Mouse (Mus musculus) neural tube, embryonic 13.5 days (tissue): ENCODE data around the gene Tubd1. TPM values are rescaled to one million over a fixed set of nuclear protein-coding genes. Genes with fewer than 3 reads are reported as not detected.

ENCODE experiments used
- ATAC-seq: fragments of 200-750 bp; cut with Nextera tagmentation; 2 replicates; pipeline ENCODE4 v1.8.0; 2017; ENCODE audit warnings: low read depth, mild to moderate bottlenecking, moderate TSS enrichment, moderate library complexity
- H3K27ac ChIP-seq: fragments of 300-500 bp; sonication (generic); replicated peaks from 2 replicates; pipeline ENCODE4 v1.5.1; 2015; ENCODE audit warnings: moderate library complexity, mild to moderate bottlenecking, inconsistent platforms
- H3K27me3 ChIP-seq: fragments of 300-500 bp; sonication (generic); 2 replicates; pipeline ENCODE4 v1.6.1; 2015; ENCODE audit warnings: mild to moderate bottlenecking, inconsistent platforms
- H3K36me3 ChIP-seq: fragments of 300-500 bp; sonication (generic); 2 replicates; pipeline ENCODE4 v1.6.1; 2015; ENCODE audit warnings: mild to moderate bottlenecking, inconsistent platforms
- H3K4me1 ChIP-seq: fragments of 300-500 bp; sonication (generic); replicated peaks from 2 replicates; pipeline ENCODE4 v1.6.1; 2015; ENCODE audit warnings: inconsistent platforms
- H3K4me2 ChIP-seq: fragments of 300-500 bp; sonication (generic); 2 replicates; pipeline ENCODE4 v1.6.1; 2015; ENCODE audit warnings: inconsistent platforms, mild to moderate bottlenecking, moderate library complexity
- H3K4me3 ChIP-seq: fragments of 300-500 bp; sonication (generic); 2 replicates; pipeline ENCODE4 v1.5.1; 2015; ENCODE audit warnings: mild to moderate bottlenecking, inconsistent platforms
- H3K9ac ChIP-seq: fragments of 300-500 bp; sonication (generic); 2 replicates; pipeline ENCODE4 v1.6.1; 2015; ENCODE audit warnings: moderate library complexity, mild to moderate bottlenecking, inconsistent platforms
- H3K9me3 ChIP-seq: fragments of 300-500 bp; sonication (generic); 2 replicates; pipeline ENCODE4 v1.6.1; 2016; ENCODE audit warnings: inconsistent platforms
- WGBS: fragments of 180-500 bp; shearing (Covaris S2); methylation state at CpG from one replicate; pipeline ENCODE4 v1.1.7; 2015; 5-methylcytosine and 5-hydroxymethylcytosine counted together
- polyA plus RNA-seq: library from polyadenylated mRNA; unstranded; fragments of >200 nt; fragmentation: Nextera tagmentation; extraction: Ambion mirVana; gene quantifications from 2 replicates; pipeline ENCODE4 v1.2.1, GENCODE M21; 2015

The Tubd1 gene
- polyA plus RNA-seq, 1 experiment from 2014 or later = 8.6 TPM

GRCm38 (mm10) chr11:86586868-86587792 is 42.3 kb downstream of the Tubd1 start:
- Histone ChIP-seq H3K4me1 (peaks cover 11% of the 10 kb centered on the region; the same call in 1 of the 2 replicates), H3K9ac (0 out of 2 replicates have a peak overlapping the region, but pooled peaks have one; percentile 27), H3K36me3 (peaks cover 9% of the 10 kb centered on the region), H3K4me3 (peak overlapping the region; percentile 7; the same call in 1 of the 2 replicates), H3K27me3 (no peaks in the 10 kb centered on the region), H3K27ac (no peak overlapping the region), H3K4me2 (peak overlapping the region; percentile 34), H3K9me3 (no peaks in the 10 kb centered on the region)
- 11% methylated on average over 15 of the region's 15 CpGs for WGBS
- no peak for ATAC-seq

GRCm38 (mm10) chr11:86587830-86588229 is 43.0 kb downstream of the Tubd1 start:
- no peaks in the 10 kb centered on the region for H3K27me3 ChIP-seq
- H3K4me2 ChIP-seq = no peak overlapping the region
- no peaks in the 10 kb centered on the region for H3K9me3 ChIP-seq
- H3K27ac ChIP-seq = no peak overlapping the region
- H3K4me3 ChIP-seq = no peak overlapping the region
- H3K9ac ChIP-seq = no peak overlapping the region
- peaks cover 8% of the 10 kb centered on the region for H3K36me3 ChIP-seq
- no peak for ATAC-seq
- peaks cover 11% of the 10 kb centered on the region; the same call in 1 of the 2 replicates for H3K4me1 ChIP-seq
- 43% methylated on average over 7 of the region's 7 CpGs for WGBS

DNA sequence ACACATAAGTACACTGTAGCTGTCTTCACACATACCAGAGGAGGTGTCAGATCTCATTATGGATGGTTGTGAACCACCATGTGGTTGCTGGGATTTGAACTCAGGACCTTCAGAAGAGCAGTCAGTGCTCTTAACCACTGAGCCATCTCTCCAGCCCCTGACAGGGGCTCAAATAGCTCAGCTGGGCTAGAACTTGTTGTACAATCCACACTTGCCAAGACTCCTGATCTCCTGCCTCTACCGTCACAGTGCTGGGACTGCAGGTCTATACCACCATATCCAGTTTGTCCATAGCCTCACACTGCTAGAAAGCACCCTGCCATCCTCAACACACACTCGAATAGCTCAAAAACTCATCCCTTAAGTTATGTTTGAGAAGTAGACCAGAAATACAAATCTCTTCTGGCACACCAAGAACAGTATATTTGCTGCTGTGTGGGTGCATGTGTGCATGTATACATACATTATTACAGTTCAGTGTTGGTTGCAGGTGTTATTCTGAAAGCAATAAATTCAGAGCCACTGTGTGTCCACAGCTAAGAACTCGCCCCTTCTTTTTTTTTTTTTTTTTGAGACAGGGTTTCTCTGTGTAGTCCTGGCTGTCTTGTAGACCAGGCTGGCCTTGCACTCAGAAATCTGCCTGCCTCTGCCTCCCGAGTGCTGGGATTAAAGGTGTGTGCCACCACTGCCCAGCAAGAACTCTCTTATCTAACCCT is 44.0 kb downstream of the Tubd1 start:
- H3K36me3 ChIP-seq = peaks cover 8% of the 10 kb centered on the region
- H3K4me1 ChIP-seq = peaks cover 15% of the 10 kb centered on the region; the same call in 1 of the 2 replicates
- WGBS = 93% methylated on average over 4 of the region's 4 CpGs
- H3K27me3 ChIP-seq = no peaks in the 10 kb centered on the region
- H3K9me3 ChIP-seq = no peaks in the 10 kb centered on the region
- no peak for ATAC-seq
- no peak overlapping the region for H3K4me2 ChIP-seq
- H3K9ac ChIP-seq = no peak overlapping the region
- no peak overlapping the region for H3K4me3 ChIP-seq
- H3K27ac ChIP-seq = no peak overlapping the region

DNA sequence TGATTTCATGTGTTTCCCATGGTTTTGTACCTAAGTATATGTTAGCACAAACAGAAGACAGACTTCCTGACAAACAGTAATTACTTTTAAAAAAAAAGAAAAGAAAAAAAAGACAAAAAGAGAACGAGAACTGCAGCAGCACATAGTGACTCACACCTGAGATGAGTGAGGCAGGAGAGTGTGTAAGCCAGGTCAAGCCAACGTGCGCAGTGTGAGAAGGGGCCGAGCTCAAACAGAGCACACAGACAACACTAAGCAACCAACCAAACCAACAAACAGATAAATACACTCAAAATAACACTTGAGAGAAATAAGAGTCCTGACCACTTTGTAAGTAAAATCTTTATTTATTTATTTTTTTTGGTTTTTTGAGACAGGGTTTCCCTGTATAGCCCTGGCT is 45.3 kb downstream of the Tubd1 start:
- Histone ChIP-seq H3K27me3 (no peaks in the 10 kb centered on the region), H3K9me3 (no peaks in the 10 kb centered on the region), H3K36me3 (peaks cover 5% of the 10 kb centered on the region; the same call in 1 of the 2 replicates), H3K27ac (no peak overlapping the region), H3K9ac (no peak overlapping the region), H3K4me3 (no peak overlapping the region), H3K4me1 (peaks cover 15% of the 10 kb centered on the region; the same call in 1 of the 2 replicates), H3K4me2 (no peak overlapping the region)
- 87% methylated on average over 4 of the region's 4 CpGs for WGBS
- ATAC-seq = no peak

GRCm38 (mm10) chr11:86590579-86590978 is 45.8 kb downstream of the Tubd1 start:
- 0 out of 2 replicates have a peak, but pooled peaks cover under 1% of the 10 kb centered on the region for H3K36me3 ChIP-seq
- H3K4me3 ChIP-seq = no peak overlapping the region
- no peak overlapping the region for H3K27ac ChIP-seq
- H3K4me1 ChIP-seq = peaks cover 15% of the 10 kb centered on the region; the same call in 1 of the 2 replicates
- ATAC-seq = no peak
- WGBS = 90% methylated on average over 10 of the region's 10 CpGs
- no peaks in the 10 kb centered on the region for H3K27me3 ChIP-seq
- no peak overlapping the region for H3K9ac ChIP-seq
- H3K9me3 ChIP-seq = no peaks in the 10 kb centered on the region
- H3K4me2 ChIP-seq = no peak overlapping the region

GRCm38 (mm10) chr11:86591301-86591845 is 46.6 kb downstream of the Tubd1 start:
- Histone ChIP-seq H3K4me1 (peaks cover 15% of the 10 kb centered on the region; the same call in 1 of the 2 replicates), H3K4me3 (no peak overlapping the region), H3K36me3 (no peaks in the 10 kb centered on the region), H3K9ac (no peak overlapping the region), H3K4me2 (no peak overlapping the region), H3K27ac (no peak overlapping the region), H3K9me3 (no peaks in the 10 kb centered on the region), H3K27me3 (no peaks in the 10 kb centered on the region)
- 94% methylated on average over 4 of the region's 4 CpGs for WGBS
- no peak for ATAC-seq

GRCm38 (mm10) chr11:86591931-86592616 is 47.3 kb downstream of the Tubd1 start:
- H3K4me3 ChIP-seq = no peak overlapping the region
- no peaks in the 10 kb centered on the region for H3K27me3 ChIP-seq
- no peaks in the 10 kb centered on the region for H3K36me3 ChIP-seq
- H3K4me2 ChIP-seq = no peak overlapping the region
- no peak for ATAC-seq
- 93% methylated on average over 2 of the region's 2 CpGs for WGBS
- peaks cover 14% of the 10 kb centered on the region; the same call in 1 of the 2 replicates for H3K4me1 ChIP-seq
- H3K27ac ChIP-seq = no peak overlapping the region
- H3K9me3 ChIP-seq = no peaks in the 10 kb centered on the region
- no peak overlapping the region for H3K9ac ChIP-seq

DNA sequence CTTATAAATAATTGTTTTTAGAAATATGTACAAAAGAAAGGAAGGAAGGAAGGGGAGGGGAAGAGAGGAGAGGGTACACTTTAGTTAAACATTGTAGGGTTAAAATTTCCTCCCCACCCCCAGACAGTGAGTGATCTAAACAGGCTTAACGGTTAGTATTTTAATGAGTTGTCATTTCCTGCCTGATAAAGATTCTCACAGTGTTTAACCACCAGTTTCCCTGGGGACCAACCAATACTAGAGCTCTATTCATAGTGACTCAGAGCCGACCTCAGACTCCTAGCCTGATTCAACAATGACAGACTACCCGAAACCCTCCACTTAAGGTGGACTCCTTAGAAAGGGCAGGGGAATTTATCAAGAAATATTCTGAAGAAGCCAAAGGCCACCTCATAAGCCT is 48.2 kb downstream of the Tubd1 start:
- ATAC-seq = no peak
- H3K4me3 ChIP-seq = no peak overlapping the region
- no peak overlapping the region for H3K9ac ChIP-seq
- 30% methylated on average over 3 of the region's 3 CpGs for WGBS
- H3K9me3 ChIP-seq = no peaks in the 10 kb centered on the region
- H3K4me1 ChIP-seq = peaks cover 4% of the 10 kb centered on the region; the same call in 1 of the 2 replicates
- H3K36me3 ChIP-seq = no peaks in the 10 kb centered on the region
- H3K4me2 ChIP-seq = no peak overlapping the region
- no peaks in the 10 kb centered on the region for H3K27me3 ChIP-seq
- no peak overlapping the region for H3K27ac ChIP-seq

GRCm38 (mm10) chr11:86593443-86593842 is 48.7 kb downstream of the Tubd1 start:
- H3K36me3 ChIP-seq = no peaks in the 10 kb centered on the region
- no peak overlapping the region for H3K4me2 ChIP-seq
- ATAC-seq = no peak
- WGBS = 88% methylated on average over 5 of the region's 5 CpGs
- peaks cover 4% of the 10 kb centered on the region; the same call in 1 of the 2 replicates for H3K4me1 ChIP-seq
- H3K27ac ChIP-seq = no peak overlapping the region
- H3K9me3 ChIP-seq = no peaks in the 10 kb centered on the region
- H3K27me3 ChIP-seq = no peaks in the 10 kb centered on the region
- H3K4me3 ChIP-seq = no peak overlapping the region
- no peak overlapping the region for H3K9ac ChIP-seq

GRCm38 (mm10) chr11:86594188-86594876 is 49.5 kb downstream of the Tubd1 start:
- no peak for ATAC-seq
- Histone ChIP-seq H3K4me1 (peaks cover 4% of the 10 kb centered on the region; the same call in 1 of the 2 replicates), H3K27me3 (no peaks in the 10 kb centered on the region), H3K27ac (no peak overlapping the region), H3K36me3 (no peaks in the 10 kb centered on the region), H3K4me2 (no peak overlapping the region), H3K9me3 (no peaks in the 10 kb centered on the region), H3K4me3 (no peak overlapping the region), H3K9ac (no peak overlapping the region)
- 81% methylated on average over 6 of the region's 6 CpGs for WGBS

- Histone ChIP-seq H3K9me3 (no peaks in the 10 kb centered on the region), H3K36me3 (0 out of 2 replicates have a peak, but pooled peaks cover 4% of the 10 kb centered on the region), H3K27ac (no peak overlapping the region), H3K27me3 (no peaks in the 10 kb centered on the region), H3K4me2 (no peak overlapping the region), H3K4me1 (peaks cover 4% of the 10 kb centered on the region; the same call in 1 of the 2 replicates), H3K9ac (no peak overlapping the region), H3K4me3 (no peak overlapping the region)
- WGBS = 95% methylated on average over 6 of the region's 6 CpGs
- ATAC-seq = no peak
These were observed 50.6 kb downstream of the Tubd1 start for GRCm38 (mm10) chr11:86595366-86595765.
